ENCODE assay signal across 8 mouse cellular contexts in genomic region chr15:51591406-51592068, GRCm38 (mm10).
DNase-seq lines count a peak whose midpoint lies in the region; ATAC-seq and TF ChIP-seq lines count a peak whose summit lies in the region.

No protein-coding gene starts in this region.

- WGBS in embryonic facial prominence, embryonic 10.5 days: 46% methylated on average over 17 of the region's 17 CpGs
- WGBS in hindbrain, embryonic 13.5 days: 57% methylated on average over 17 of the region's 17 CpGs
- WGBS in midbrain, embryonic 14.5 days: 50% methylated on average over 17 of the region's 17 CpGs
- WGBS in liver, embryonic 12.5 days (ENCODE audit: insufficient replicate concordance): 55% methylated on average over 17 of the region's 17 CpGs

- ATAC-seq in hindbrain, embryonic 13.5 days (ENCODE audit: low FRiP score): no peak
- ATAC-seq in midbrain, embryonic 14.5 days (ENCODE audit: low FRiP score, low TSS enrichment): peak; percentile 49; the same call in 1 of the 2 replicates
- ATAC-seq in liver, embryonic 12.5 days: no peak
- no peak for ATAC-seq in megakaryocyte progenitor cell, adult 5-6 weeks (replicated peaks; ENCODE audit: poor library complexity)

- peak overlapping the region; percentile 40 for H3K4me3 ChIP-seq in layer of hippocampus, adult 2 months
- H3K4me3 ChIP-seq in embryonic facial prominence, embryonic 10.5 days: peak overlapping the region; percentile 27; the same call in 1 of the 2 replicates
- no peak overlapping the region for H3K4me3 ChIP-seq in hindbrain, embryonic 13.5 days
- no peak overlapping the region for H3K4me3 ChIP-seq in midbrain, embryonic 14.5 days (replicated peaks; ENCODE audit: low read depth, low read length)
- H3K4me3 ChIP-seq in liver, embryonic 12.5 days: no peak overlapping the region

- peaks cover 20% of the 10 kb centered on the region for H3K4me1 ChIP-seq in embryonic facial prominence, embryonic 10.5 days
- peaks cover 7% of the 10 kb centered on the region for H3K4me1 ChIP-seq in hindbrain, embryonic 13.5 days (replicated peaks)
- peaks cover 7% of the 10 kb centered on the region; the same call in 1 of the 2 replicates for H3K4me1 ChIP-seq in midbrain, embryonic 14.5 days (ENCODE audit: control insufficient read depth, insufficient read depth, low read length)
- no peaks in the 10 kb centered on the region for H3K4me1 ChIP-seq in liver, embryonic 12.5 days

- no peaks in the 10 kb centered on the region for H3K9me3 ChIP-seq in embryonic facial prominence, embryonic 10.5 days
- H3K9me3 ChIP-seq in hindbrain, embryonic 13.5 days: no peaks in the 10 kb centered on the region
- H3K9me3 ChIP-seq in midbrain, embryonic 14.5 days (ENCODE audit: control insufficient read depth, low read length): no peaks in the 10 kb centered on the region
- H3K9me3 ChIP-seq in liver, embryonic 12.5 days (replicated peaks): no peaks in the 10 kb centered on the region

- peak overlapping the region; percentile 27 for H3K4me2 ChIP-seq in hindbrain, embryonic 13.5 days
- H3K4me2 ChIP-seq in midbrain, embryonic 14.5 days (ENCODE audit: low read length): peak overlapping the region; percentile 15
- H3K4me2 ChIP-seq in liver, embryonic 12.5 days: no peak overlapping the region

- no peak for TF ChIP-seq CTCF in layer of hippocampus, adult 2 months (conservative IDR thresholded peaks at IDR 0.05)

- H3K27me3 ChIP-seq in embryonic facial prominence, embryonic 10.5 days (replicated peaks; ENCODE audit: low read depth, poor library complexity, severe bottlenecking): no peaks in the 10 kb centered on the region
- no peaks in the 10 kb centered on the region for H3K27me3 ChIP-seq in hindbrain, embryonic 13.5 days
- H3K27me3 ChIP-seq in midbrain, embryonic 14.5 days (ENCODE audit: control insufficient read depth, insufficient read depth, low read length): no peaks in the 10 kb centered on the region
- no peaks in the 10 kb centered on the region for H3K27me3 ChIP-seq in liver, embryonic 12.5 days (replicated peaks)

- H3K36me3 ChIP-seq in embryonic facial prominence, embryonic 10.5 days (replicated peaks): no peaks in the 10 kb centered on the region
- no peaks in the 10 kb centered on the region for H3K36me3 ChIP-seq in hindbrain, embryonic 13.5 days
- no peaks in the 10 kb centered on the region for H3K36me3 ChIP-seq in midbrain, embryonic 14.5 days (ENCODE audit: control insufficient read depth, insufficient read depth, low read length)
- H3K36me3 ChIP-seq in liver, embryonic 12.5 days: no peaks in the 10 kb centered on the region

- 0 out of 2 replicates have a peak overlapping the region, but pooled peaks have one; percentile 43 for H3K27ac ChIP-seq in layer of hippocampus, adult 2 months
- no peak overlapping the region for H3K27ac ChIP-seq in embryonic facial prominence, embryonic 10.5 days (replicated peaks)
- H3K27ac ChIP-seq in hindbrain, embryonic 13.5 days: no peak overlapping the region
- no peak overlapping the region for H3K27ac ChIP-seq in midbrain, embryonic 14.5 days (replicated peaks; ENCODE audit: low read depth, low read length)
- H3K27ac ChIP-seq in liver, embryonic 12.5 days: no peak overlapping the region

- H3K9ac ChIP-seq in hindbrain, embryonic 13.5 days: no peak overlapping the region
- H3K9ac ChIP-seq in midbrain, embryonic 14.5 days (replicated peaks; ENCODE audit: low read length): no peak overlapping the region
- H3K9ac ChIP-seq in liver, embryonic 12.5 days: no peak overlapping the region

- no peak for DNase-seq in layer of hippocampus, adult 2 months (ENCODE audit: low spot score in 2 of 2)
- no peak for DNase-seq in layer of hippocampus, adult 18-20 months (ENCODE audit: low spot score in 2 of 2)
- peak; percentile 32 for DNase-seq in embryonic facial prominence, embryonic 10.5 days (ENCODE audit: low spot score)
- peak; percentile 24 for DNase-seq in midbrain, embryonic 14.5 days
- no peak for DNase-seq in ovary, adult 18-20 months (ENCODE audit: low spot score)

Comparison
In these comparisons a context has a peak if more than half of its experiments do, and no peak if none do; other contexts are left out.
1. DNase-seq: peak in embryonic facial prominence, embryonic 10.5 days (single experiment) and midbrain, embryonic 14.5 days (single experiment); none in layer of hippocampus, adult 2 months (0 of 2), layer of hippocampus, adult 18-20 months (0 of 2) and ovary, adult 18-20 months (single experiment).
2. H3K4me3 ChIP-seq: peak in layer of hippocampus, adult 2 months (single experiment) and embryonic facial prominence, embryonic 10.5 days (single experiment); none in hindbrain, embryonic 13.5 days (single experiment), midbrain, embryonic 14.5 days (single experiment) and liver, embryonic 12.5 days (single experiment).